Mouse (Mus musculus): ENCODE data around the gene Slc30a7.
"Not testable (repeated sequence)": the region's sequence is repeated elsewhere in the genome, so short reads cannot be mapped to it uniquely, and the experiment has no call there.

Slc30a7 gene

GRCm38 (mm10) chr3:115949220-115949920 is 57.8 kb downstream of the Slc30a7 start:
- no peak for DNase-seq (ENCODE audit: low read depth, low spot score)
- Histone ChIP-seq H3K27me3 (ENCODE audit: control insufficient read depth, insufficient read depth, low read length, poor library complexity, severe bottlenecking) (no peaks in the 10 kb centered on the region; the same call in 1 of the 2 replicates), H3K36me3 (ENCODE audit: control insufficient read depth, insufficient read depth, low read length, poor library complexity, severe bottlenecking) (peaks cover 18% of the 10 kb centered on the region)

GRCm38 (mm10) chr3:115946272-115946671 is 60.9 kb downstream of the Slc30a7 start:
- no peak for DNase-seq (ENCODE audit: low read depth, low spot score)
- H3K36me3 ChIP-seq (ENCODE audit: control insufficient read depth, insufficient read depth, low read length, poor library complexity, severe bottlenecking), result peaks cover 18% of the 10 kb centered on the region
- H3K27me3 ChIP-seq (ENCODE audit: control insufficient read depth, insufficient read depth, low read length, poor library complexity, severe bottlenecking), result no peaks in the 10 kb centered on the region; the same call in 1 of the 2 replicates

GRCm38 (mm10) chr3:115944376-115944775 is 62.8 kb downstream of the Slc30a7 start:
- H3K27me3 ChIP-seq (ENCODE audit: control insufficient read depth, insufficient read depth, low read length, poor library complexity, severe bottlenecking), result no peaks in the 10 kb centered on the region; the same call in 1 of the 2 replicates
- no peak for DNase-seq (ENCODE audit: low read depth, low spot score)
- peaks cover 17% of the 10 kb centered on the region for H3K36me3 ChIP-seq (ENCODE audit: control insufficient read depth, insufficient read depth, low read length, poor library complexity, severe bottlenecking)

- Histone ChIP-seq H3K36me3 (ENCODE audit: control insufficient read depth, insufficient read depth, low read length, poor library complexity, severe bottlenecking) (peaks cover 15% of the 10 kb centered on the region), H3K27me3 (ENCODE audit: control insufficient read depth, insufficient read depth, low read length, poor library complexity, severe bottlenecking) (no peaks in the 10 kb centered on the region; the same call in 1 of the 2 replicates)
- no peak for DNase-seq (ENCODE audit: low read depth, low spot score)
Observed at GRCm38 (mm10) chr3:115941464-115941863, 65.7 kb downstream of the Slc30a7 start.

GRCm38 (mm10) chr3:115940510-115940909 is 66.7 kb downstream of the Slc30a7 start:
- Histone ChIP-seq H3K27me3 (ENCODE audit: control insufficient read depth, insufficient read depth, low read length, poor library complexity, severe bottlenecking) (no peaks in the 10 kb centered on the region), H3K36me3 (ENCODE audit: control insufficient read depth, insufficient read depth, low read length, poor library complexity, severe bottlenecking) (peaks cover 12% of the 10 kb centered on the region)
- no peak for DNase-seq (ENCODE audit: low read depth, low spot score)

GRCm38 (mm10) chr3:115937807-115938206 is 69.4 kb downstream of the Slc30a7 start:
- Histone ChIP-seq H3K27me3 (ENCODE audit: control insufficient read depth, insufficient read depth, low read length, poor library complexity, severe bottlenecking) (no peaks in the 10 kb centered on the region), H3K36me3 (ENCODE audit: control insufficient read depth, insufficient read depth, low read length, poor library complexity, severe bottlenecking) (peaks cover 3% of the 10 kb centered on the region)
- no peak for DNase-seq (ENCODE audit: low read depth, low spot score)

GRCm38 (mm10) chr3:115936734-115937599 is 70.2 kb downstream of the Slc30a7 start:
- peak; percentile 79 for DNase-seq (ENCODE audit: low read depth, low spot score)
- Histone ChIP-seq H3K27me3 (ENCODE audit: control insufficient read depth, insufficient read depth, low read length, poor library complexity, severe bottlenecking) (no peaks in the 10 kb centered on the region), H3K36me3 (ENCODE audit: control insufficient read depth, insufficient read depth, low read length, poor library complexity, severe bottlenecking) (no peaks in the 10 kb centered on the region; the same call in 1 of the 2 replicates)

- peaks cover 3% of the 10 kb centered on the region for H3K36me3 ChIP-seq (ENCODE audit: control insufficient read depth, insufficient read depth, low read length, poor library complexity, severe bottlenecking)
- no peaks in the 10 kb centered on the region for H3K27me3 ChIP-seq (ENCODE audit: control insufficient read depth, insufficient read depth, low read length, poor library complexity, severe bottlenecking)
- DNase-seq (ENCODE audit: low read depth, low spot score), result peak; percentile 10
Observed at GRCm38 (mm10) chr3:115933293-115934186, 73.7 kb downstream of the Slc30a7 start.

GRCm38 (mm10) chr3:115931701-115932100 is 75.5 kb downstream of the Slc30a7 start:
- no peak for DNase-seq (ENCODE audit: low read depth, low spot score)

GRCm38 (mm10) chr3:115926531-115926930 is 80.7 kb downstream of the Slc30a7 start:
- H3K36me3 ChIP-seq (ENCODE audit: control insufficient read depth, insufficient read depth, low read length, poor library complexity, severe bottlenecking), result peaks cover 15% of the 10 kb centered on the region
- no peak for DNase-seq (ENCODE audit: low read depth, low spot score)
- no peaks in the 10 kb centered on the region for H3K27me3 ChIP-seq (ENCODE audit: control insufficient read depth, insufficient read depth, low read length, poor library complexity, severe bottlenecking)

More at GRCm38 (mm10) chr3:115931701-115932100, 75.5 kb downstream of the Slc30a7 start:
- Histone ChIP-seq H3K27me3 (ENCODE audit: control insufficient read depth, insufficient read depth, low read length, poor library complexity, severe bottlenecking) (no peaks in the 10 kb centered on the region), H3K36me3 (ENCODE audit: control insufficient read depth, insufficient read depth, low read length, poor library complexity, severe bottlenecking) (peaks cover 10% of the 10 kb centered on the region)

- DNase-seq (ENCODE audit: low read depth, low spot score), result no peak
- Histone ChIP-seq H3K36me3 (ENCODE audit: control insufficient read depth, insufficient read depth, low read length, poor library complexity, severe bottlenecking) (peaks cover 15% of the 10 kb centered on the region), H3K27me3 (ENCODE audit: control insufficient read depth, insufficient read depth, low read length, poor library complexity, severe bottlenecking) (no peaks in the 10 kb centered on the region)
Observed at GRCm38 (mm10) chr3:115924401-115925190, 82.6 kb downstream of the Slc30a7 start.

- H3K36me3 ChIP-seq (ENCODE audit: control insufficient read depth, insufficient read depth, low read length, poor library complexity, severe bottlenecking); H3K27me3 ChIP-seq (ENCODE audit: control insufficient read depth, insufficient read depth, low read length, poor library complexity, severe bottlenecking): not testable (repeated sequence)
- peak; percentile 21 for DNase-seq (ENCODE audit: low read depth, low spot score)
Observed at GRCm38 (mm10) chr3:115907406-115907805, 99.8 kb downstream of the Slc30a7 start.

- DNase-seq (ENCODE audit: low read depth, low spot score), result no peak
- Histone ChIP-seq H3K36me3 (ENCODE audit: control insufficient read depth, insufficient read depth, low read length, poor library complexity, severe bottlenecking) (no peaks in the 10 kb centered on the region; the same call in 1 of the 2 replicates), H3K27me3 (ENCODE audit: control insufficient read depth, insufficient read depth, low read length, poor library complexity, severe bottlenecking) (no peaks in the 10 kb centered on the region)
Observed at GRCm38 (mm10) chr3:115905567-115905966, 101.6 kb downstream of the Slc30a7 start.

GRCm38 (mm10) chr3:115905067-115905466 is 102.1 kb downstream of the Slc30a7 start:
- Histone ChIP-seq H3K36me3 (ENCODE audit: control insufficient read depth, insufficient read depth, low read length, poor library complexity, severe bottlenecking) (no peaks in the 10 kb centered on the region; the same call in 1 of the 2 replicates), H3K27me3 (ENCODE audit: control insufficient read depth, insufficient read depth, low read length, poor library complexity, severe bottlenecking) (no peaks in the 10 kb centered on the region)
- DNase-seq (ENCODE audit: low read depth, low spot score), result no peak
